Mouse (Mus musculus): Measurements from ENCODE around the gene Ptprd.

Gene Ptprd

DNA sequence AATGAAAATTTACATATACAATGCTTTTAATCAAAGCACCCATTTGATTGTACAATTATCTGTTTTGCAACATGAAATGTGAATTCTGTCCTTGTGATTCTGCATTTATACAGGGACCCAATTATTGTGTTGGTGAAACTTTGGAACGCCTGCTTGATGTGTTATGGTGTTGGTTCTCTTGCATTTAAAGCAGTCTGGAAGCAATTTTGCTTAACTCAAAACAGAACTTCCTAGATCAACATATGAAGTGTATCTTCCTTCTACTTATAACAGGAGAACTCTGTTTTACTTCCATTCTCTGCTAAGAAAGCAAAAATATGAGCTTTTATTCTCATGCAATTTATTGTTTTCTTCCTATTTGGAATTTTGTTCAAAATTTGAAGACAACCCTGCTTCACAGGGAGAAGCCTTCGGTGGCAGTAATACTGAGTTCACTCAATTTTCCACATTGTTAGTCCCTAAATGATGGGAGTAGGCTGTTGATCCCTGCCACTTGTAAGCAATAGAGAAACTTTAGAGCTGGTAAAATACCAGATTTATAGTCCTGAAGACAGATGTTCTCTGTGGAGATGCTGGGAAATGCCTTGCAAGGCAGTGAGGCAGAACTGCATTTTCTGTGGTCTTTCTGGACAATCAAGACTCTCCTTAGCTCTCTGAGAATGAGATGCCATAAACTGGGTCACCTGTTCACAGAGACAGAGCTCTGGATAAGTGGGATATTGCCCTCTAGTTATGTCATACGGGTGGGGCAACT is 1234.5 kb downstream of the Ptprd start:
- no peak for ATAC-seq (ENCODE audit: insufficient number of reproducible peaks, low FRiP score, low TSS enrichment)

- ATAC-seq (ENCODE audit: insufficient number of reproducible peaks, low FRiP score, low TSS enrichment) = no peak
These were observed 1263.5 kb downstream of the Ptprd start for GRCm38 (mm10) chr4:76948251-76948650.

GRCm38 (mm10) chr4:76941382-76942360 is 1270.1 kb downstream of the Ptprd start:
- no peak for ATAC-seq (ENCODE audit: insufficient number of reproducible peaks, low FRiP score, low TSS enrichment)

DNA sequence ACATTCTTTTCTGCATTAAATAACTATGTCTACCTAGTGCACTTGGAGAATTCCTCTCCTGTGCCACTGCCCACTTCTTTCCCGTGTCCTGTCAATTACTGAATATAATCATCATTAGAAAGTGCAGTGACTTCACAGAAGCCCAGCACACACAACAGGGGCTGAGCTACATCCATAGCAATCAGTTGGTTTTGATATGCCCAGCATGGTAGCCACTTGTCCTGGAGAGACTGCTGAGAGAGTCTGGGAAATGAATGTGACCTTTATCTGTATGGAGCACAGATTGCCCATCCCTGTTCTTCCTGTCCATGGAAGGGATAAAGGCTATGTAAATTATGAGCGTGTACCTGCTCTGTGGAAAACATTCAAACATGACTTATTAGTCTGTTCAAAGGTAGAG is 1280.2 kb downstream of the Ptprd start:
- ATAC-seq (ENCODE audit: insufficient number of reproducible peaks, low FRiP score, low TSS enrichment) = no peak

- no peak for ATAC-seq (ENCODE audit: insufficient number of reproducible peaks, low FRiP score, low TSS enrichment)
These were observed 1298.1 kb downstream of the Ptprd start for GRCm38 (mm10) chr4:76913532-76914150.

DNA sequence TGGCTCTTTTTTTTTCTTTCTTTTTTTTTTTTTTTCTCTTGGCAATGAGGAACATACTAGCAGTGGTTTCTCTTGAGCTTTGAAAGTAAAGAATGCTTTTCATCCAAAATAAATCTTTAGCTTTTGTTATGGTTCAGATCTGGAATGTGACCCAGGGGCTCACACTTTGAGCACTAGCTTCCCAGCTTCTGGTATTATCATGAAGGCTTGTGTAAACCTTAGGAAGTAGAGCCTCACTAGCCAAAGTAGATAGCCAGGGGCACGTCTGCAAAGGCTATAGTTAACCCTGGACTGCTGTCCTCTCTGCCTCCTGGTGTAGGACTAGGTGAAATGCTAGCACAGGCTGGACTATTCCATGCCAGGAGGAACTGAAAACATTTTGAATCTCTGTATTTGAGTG is 1310.1 kb downstream of the Ptprd start:
- no peak for ATAC-seq (ENCODE audit: insufficient number of reproducible peaks, low FRiP score, low TSS enrichment)

DNA sequence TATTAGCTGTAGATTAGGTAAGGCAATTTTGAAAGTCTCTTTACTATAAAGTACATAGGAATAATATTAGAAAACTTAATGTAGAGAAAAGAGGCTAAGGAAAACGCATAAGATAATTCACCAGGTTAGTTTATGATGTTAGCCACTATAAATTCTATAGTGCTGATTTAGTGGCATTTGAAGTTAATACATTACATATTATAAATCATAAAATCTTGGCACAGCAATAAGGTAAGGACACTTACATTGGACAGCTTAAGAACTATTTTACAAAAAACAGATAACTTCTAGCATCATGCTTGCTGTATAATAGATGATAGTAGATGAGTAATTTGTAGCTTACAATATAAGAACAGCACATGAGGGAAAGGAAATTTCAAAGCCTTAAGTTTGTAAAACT is 1322.1 kb downstream of the Ptprd start:
- ATAC-seq (ENCODE audit: insufficient number of reproducible peaks, low FRiP score, low TSS enrichment) = no peak

GRCm38 (mm10) chr4:76881610-76882009 is 1330.2 kb downstream of the Ptprd start:
- ATAC-seq (ENCODE audit: insufficient number of reproducible peaks, low FRiP score, low TSS enrichment) = no peak

- no peak for ATAC-seq (ENCODE audit: insufficient number of reproducible peaks, low FRiP score, low TSS enrichment)
These were observed 1340.8 kb downstream of the Ptprd start for GRCm38 (mm10) chr4:76870971-76871370.

DNA sequence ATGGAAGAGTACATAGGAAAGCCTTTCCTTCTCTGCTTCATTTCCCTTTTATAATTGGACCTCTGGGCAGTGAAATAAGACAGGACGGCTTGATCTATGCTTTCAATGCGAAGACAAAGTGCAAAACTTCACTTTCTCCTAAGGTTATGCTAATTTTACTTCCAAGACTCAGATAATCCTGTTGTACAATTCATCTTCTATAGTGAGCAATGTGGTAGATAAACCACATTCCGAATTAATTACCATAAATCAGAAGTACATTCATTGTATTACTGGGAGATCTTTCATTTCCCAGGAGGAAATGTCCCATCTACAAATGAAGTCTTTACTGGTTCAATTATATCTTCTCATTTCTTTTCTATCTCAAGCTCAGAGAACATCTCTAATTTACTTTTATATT is 1346.2 kb downstream of the Ptprd start:
- no peak for ATAC-seq (ENCODE audit: insufficient number of reproducible peaks, low FRiP score, low TSS enrichment)

DNA sequence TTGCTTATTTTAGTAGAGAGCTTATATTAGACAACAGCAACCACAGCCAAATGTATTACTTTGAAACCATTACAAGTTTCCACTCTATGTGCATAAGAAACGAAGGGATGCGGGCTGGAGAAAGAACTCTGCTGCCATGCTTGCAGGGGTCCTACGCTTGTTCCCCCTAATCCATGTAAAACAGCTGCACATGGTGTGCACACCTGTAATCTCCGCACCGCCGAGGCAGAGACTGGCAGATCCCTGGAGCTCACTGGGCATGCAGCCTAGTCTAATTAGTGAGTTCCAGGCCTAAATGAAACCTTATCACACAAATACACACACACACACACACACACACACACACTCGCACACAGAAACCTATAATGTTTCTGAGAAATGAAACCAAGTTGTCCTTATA is 1365.5 kb downstream of the Ptprd start:
- no peak for ATAC-seq (ENCODE audit: insufficient number of reproducible peaks, low FRiP score, low TSS enrichment)

DNA sequence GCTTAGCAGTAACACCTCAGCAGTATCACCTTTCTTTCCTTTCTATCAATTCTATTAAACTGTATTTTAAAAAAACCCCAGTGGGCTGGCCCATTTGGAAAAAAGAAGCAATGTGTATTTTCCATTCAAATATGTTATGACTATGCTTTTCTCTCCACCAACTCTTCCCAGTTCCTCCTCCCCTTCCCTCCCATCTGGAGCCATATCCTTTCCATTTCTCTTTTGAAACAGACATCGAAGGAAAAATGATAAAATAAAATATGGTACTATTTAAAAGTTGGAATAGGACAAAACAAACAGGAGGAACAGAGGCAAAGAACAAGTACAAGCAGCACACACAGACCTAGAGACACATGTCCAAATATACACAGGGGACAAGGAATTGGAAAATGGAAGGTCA is 1372.7 kb downstream of the Ptprd start:
- ATAC-seq (ENCODE audit: insufficient number of reproducible peaks, low FRiP score, low TSS enrichment) = no peak

DNA sequence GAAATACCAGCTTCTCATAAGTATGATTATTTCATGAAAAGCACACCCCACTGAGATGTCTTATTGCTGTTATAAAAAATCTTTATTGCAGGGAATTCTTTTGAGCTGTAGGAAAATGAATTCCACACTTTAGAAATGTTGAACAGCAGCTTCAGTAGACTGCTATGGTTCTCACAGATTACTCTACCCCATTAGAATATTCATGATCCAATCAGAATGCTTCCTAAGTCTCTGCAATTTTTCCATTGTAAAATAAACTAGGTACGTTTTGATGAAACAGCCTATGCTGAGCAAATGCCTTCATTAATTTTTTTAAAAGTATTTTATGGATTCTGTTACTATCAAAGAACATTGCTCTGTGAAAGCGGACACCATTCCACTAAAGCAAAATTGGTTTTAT is 1399.6 kb downstream of the Ptprd start:
- ATAC-seq (ENCODE audit: insufficient number of reproducible peaks, low FRiP score, low TSS enrichment) = no peak

DNA sequence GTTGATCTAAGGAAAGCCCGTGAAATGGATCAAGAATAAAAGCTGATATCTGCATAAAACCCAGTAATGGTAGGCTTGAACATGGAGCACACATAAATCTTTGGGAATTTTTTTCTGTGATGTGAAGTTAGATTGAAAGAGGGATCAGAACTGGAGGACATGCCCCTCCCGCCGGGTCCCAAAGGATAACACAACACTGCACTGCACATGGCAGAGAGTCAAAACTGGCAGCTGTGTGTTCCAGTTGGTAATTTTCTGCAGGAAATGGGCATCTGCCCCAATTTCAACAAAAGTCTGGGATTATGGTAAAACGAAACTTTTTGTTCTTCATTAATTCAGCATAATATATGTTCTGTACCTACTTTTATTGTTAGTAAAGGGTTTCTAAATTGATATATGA is 1409.1 kb downstream of the Ptprd start:
- ATAC-seq (ENCODE audit: insufficient number of reproducible peaks, low FRiP score, low TSS enrichment) = no peak

GRCm38 (mm10) chr4:76798010-76799007 is 1413.5 kb downstream of the Ptprd start:
- ATAC-seq (ENCODE audit: insufficient number of reproducible peaks, low FRiP score, low TSS enrichment) = no peak

GRCm38 (mm10) chr4:76785389-76785788 is 1426.4 kb downstream of the Ptprd start:
- no peak for ATAC-seq (ENCODE audit: insufficient number of reproducible peaks, low FRiP score, low TSS enrichment)

DNA sequence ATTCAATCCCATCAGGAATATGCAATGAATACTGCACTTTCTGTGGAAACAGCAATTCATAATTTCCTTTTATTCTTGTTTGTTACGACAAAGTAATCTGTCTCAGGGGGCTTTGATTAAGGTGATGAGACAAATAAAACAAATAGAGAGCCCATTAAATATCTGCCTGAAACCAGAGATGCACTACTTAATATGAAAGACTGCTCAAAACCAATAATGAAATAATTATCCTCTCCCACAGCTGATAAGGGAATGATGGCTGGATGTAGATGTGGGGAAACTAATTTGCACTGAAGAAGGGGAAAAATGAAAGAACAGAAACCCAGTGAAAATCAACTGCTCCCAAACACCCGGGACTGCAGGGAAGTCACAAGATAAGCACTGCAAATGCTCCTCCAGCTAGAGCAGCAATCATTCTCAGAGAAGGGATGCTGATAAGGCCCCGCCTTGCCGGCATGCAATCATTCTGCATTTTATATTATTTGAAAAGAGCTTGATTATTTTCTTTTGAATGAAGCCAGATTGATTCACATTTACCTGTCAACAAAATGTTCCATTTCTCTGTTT is 1432.1 kb downstream of the Ptprd start:
- no peak for ATAC-seq (ENCODE audit: insufficient number of reproducible peaks, low FRiP score, low TSS enrichment)

GRCm38 (mm10) chr4:76766918-76767317 is 1444.8 kb downstream of the Ptprd start:
- no peak for ATAC-seq (ENCODE audit: insufficient number of reproducible peaks, low FRiP score, low TSS enrichment)

GRCm38 (mm10) chr4:76766429-76766828 is 1445.3 kb downstream of the Ptprd start:
- ATAC-seq (ENCODE audit: insufficient number of reproducible peaks, low FRiP score, low TSS enrichment) = no peak

All from cerebellum, adult (tissue).